Mouse (Mus musculus) cortical plate, adult 2 months (tissue): Measurements from ENCODE around the gene Glod4.

Source experiments
- CTCF ChIP-seq: fragments of 200-500 bp; IDR thresholded peaks from 2 replicates; pipeline ENCODE4 v1.5.1; 2011; ENCODE audit warnings: mild to moderate bottlenecking, control low read depth, low read length; ENCODE audit not compliant: insufficient read depth; ENCODE audit errors: extremely low read depth
- POLR2A ChIP-seq: fragments of 200-500 bp; IDR thresholded peaks from 2 replicates; pipeline ENCODE4 v1.6.1; 2011; ENCODE audit warnings: mild to moderate bottlenecking, low read length, control low read depth; ENCODE audit not compliant: insufficient read depth; ENCODE audit errors: extremely low read depth

DNA sequence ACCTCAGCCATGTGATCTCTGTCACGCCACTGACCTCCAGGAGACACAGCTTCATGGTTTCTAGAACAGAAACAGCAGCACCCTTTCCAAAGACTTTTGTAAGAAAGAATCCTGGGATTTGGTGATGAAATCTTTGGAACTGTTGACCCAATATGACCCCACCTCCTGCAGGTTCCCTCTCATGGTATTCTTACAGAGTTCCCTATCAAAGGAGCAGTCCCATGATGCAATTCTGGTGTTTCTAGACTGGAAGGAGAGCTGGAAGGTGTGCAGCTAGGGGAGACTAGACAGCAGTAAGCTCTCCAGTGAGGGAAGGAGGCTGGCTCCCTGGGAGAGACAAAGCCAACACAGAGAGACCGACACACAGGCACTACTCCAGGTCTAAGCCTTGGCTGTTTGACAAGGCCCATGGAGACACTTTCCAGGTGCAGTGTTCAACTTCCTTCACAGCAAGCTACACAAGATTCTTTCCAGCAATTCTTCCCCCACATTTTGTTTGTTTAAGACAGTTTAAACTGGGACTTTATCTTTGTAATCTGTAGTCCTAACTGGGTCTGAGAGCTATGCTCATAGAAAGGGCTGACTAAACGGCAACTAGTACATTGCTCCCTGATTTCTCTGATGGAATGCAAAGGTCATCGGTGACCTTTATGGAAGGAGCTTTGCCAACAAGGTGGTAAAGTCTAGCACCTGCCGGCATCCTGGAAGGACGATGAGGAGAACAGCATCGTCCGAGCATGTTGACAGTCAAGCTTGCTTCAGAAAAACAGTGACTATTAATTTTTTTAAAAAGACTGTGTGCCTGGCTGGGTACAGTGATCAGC, 97.1 kb downstream of the Glod4 start:
- TF ChIP-seq CTCF (no peak), POLR2A (no peak)
